Mouse (Mus musculus): ENCODE results near the gene Ccdc106.
"Not testable (repeated sequence)": the region's sequence is repeated elsewhere in the genome, so short reads cannot be mapped to it uniquely, and the experiment has no call there.

Gene Ccdc106

DNA sequence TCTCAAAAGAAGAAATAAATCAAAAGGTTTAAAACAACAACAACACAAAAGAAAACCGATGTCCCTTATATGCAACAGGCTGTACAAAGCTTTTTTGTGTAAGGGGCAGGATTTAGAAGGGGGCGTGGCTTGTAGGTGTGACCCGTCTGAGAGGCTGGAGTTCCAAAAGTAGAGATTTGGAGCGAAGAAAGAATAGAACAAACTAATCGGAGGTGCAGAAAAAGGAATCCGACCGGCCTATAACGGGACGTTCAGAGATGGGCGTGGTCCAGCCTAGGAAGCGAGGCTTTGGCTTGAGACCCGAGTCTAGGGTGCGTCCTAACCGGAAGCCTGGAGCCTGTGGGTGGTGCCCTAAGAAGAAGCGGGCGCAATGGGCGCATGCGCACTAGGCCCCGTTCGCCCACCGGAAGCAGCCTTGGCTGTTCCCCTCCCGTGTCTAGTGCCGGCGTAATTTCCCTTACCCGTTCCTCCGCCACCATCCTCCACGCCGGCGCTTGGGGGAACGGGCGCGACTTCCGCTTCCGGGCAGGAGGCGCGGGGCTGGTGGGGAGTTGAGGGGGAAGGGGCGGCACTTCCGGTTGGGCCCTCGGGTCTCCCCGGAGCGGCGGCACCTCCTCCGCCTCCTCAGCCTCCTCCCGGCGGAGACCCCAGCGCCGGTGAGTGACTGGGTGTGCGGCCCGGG lies at the start of gene Ccdc106, which contains the start of gene Zfp865:
Gene Ccdc106, plus strand, starts transcription at position 554 of the 682 bp plus-strand sequence.
Gene Zfp865, plus strand, starts transcription at position 377 of the 682 bp plus-strand sequence.
- DNase-seq, result peak; percentile 99

- no peak for DNase-seq
Measured at GRCm38 (mm10) chr7:4971068-4971467, 49.3 kb upstream of the Ccdc106 start, which contains the start of gene Sbk3. Sbk3 (minus strand) TSS chr7:4971168.

DNA sequence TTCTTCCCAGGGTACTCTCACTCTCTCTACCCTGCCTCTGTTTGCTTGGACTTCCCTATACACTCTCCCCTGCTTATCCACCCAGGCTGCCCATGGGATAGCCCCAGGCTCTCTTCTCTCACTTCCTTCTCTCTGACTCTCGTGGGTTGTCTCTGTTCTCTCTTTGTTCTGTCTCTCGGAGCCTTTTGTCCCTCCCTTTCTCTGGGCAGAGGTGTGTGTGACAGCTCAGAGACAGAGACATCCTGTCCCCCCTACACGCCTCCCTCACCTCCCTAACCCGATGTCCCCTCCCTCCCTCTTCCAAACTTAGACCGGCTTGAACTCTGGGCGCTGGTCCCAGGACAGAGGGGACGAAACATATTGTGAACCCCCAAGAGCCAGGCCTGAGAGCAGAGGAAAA lies 48.6 kb upstream of the Ccdc106 start:
- no peak for DNase-seq

DNA sequence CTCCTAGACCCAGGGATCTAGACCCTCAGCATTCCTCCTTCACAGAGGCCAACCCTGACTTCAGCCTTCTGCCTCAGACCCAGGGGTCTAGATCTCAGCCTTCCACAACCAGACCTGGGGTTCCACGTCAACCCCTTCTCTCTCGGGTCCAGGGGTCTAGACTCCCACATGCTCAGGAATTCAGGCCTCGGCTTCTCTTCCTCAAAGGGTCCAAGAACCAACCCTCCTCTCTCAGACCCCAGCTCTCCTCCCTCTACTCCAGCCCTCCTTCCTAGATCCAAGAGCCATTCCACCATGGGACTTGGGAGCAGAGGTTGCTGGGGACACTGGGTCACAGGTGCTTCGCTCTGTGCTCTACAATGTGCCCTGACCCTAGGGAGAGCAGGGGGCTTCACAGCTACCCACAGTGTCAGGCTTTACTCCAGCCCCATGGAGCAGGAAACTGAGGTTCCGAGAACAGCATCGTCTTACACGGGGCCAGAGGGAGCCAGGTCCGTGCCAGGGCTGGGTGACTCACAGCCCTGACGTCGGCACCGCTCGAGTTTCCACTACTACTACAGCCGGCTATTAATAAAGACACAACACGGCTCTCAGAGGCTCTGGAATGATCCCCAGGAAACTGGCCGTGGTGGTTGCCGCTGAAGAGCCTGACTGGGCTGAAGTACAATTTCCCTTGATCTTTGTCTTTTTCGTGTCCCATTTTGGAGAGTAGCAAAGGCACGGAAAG lies 47.9 kb upstream of the Ccdc106 start:
- peak; percentile 9 for DNase-seq

DNA sequence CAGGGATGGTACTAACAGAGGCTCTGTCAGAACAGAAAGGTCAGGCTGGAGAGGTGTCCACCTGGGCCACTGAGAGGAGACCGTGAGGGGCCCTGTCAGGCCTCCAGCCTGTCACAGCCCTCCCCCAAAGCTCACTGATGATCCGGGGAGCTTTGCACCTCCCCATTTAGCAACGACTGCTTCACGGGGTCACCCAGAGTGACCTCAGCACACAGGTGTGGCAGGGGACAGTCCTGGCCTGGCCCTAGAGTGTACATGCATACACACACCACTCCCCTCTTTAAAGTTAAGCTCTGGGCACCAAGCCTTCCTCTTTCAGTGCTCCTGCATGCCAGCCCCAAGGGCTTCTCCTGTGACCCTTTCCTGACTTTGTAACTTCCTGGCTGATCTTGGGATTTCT lies 44.9 kb upstream of the Ccdc106 start:
- no peak for DNase-seq

DNA sequence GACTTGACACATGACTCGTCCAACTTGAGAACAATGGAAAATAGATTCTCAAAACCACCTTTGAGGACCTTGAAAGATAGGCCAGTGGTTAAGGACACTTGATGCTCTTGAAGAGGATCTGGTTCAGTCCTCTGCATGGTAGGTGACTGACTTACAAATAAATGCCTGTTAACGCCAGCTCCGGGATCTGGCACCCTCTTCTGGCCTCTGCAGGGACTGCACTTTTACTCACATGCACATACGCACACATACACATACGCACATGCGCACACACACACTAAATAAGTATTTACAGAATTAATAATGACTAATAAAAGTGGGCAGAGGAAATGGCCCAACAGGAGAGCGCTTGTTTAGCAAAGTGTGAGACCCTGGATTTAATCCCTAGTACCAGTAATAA lies 43.5 kb upstream of the Ccdc106 start:
- no peak for DNase-seq

DNA sequence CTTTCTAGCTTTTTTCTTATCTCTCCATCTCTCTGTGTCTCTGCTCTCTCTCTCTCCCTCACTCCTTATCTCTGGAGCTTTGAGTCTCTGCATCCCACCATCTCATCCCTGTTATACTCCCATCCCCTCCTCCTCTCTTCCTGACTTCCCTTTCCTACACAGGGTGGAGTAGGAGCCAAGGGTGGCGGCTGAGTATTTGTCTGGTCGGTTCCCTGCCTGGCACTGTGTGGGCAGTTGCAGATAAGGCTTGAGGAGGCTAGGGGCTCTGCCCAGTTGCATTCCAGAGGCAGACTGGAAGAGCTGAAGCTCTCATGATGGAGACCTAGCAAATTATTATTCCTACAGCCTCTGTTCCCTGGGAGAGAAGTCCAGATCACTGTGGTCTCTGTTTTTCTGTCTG lies 32.1 kb upstream of the Ccdc106 start:
- no peak for DNase-seq

DNA sequence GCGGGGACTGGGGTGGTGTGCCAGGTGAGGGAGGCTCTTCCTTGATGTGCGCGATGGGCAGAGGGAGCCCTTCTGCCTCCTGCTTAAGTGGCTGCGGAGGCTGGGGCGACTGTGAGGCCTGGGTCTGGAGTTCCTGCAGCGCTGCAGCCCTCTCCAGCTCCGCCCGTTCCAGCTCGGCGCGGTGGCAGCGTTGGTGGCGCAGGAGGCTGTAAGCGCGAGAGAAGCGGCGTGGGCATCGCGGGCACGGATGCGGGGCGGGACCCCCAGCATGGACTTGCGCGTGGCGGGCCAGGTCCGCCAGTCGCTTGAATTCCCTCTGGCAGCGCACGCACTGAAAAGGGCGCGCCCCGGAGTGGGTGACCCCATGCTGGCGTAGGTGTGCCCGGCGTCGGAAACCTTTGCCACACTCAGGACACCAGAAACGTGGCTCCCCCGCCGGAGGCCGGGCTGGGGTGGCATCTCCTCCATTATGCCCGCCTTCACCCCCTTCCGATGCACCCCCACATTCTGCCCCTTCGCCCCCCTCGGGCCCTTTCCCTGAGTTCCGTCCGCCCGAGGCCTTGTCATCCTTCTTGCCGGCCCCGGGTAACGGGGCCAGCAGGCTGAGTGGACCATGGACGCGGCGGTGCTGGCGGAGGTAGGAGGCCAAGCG lies 26.9 kb upstream of the Ccdc106 start:
- no peak for DNase-seq

DNA sequence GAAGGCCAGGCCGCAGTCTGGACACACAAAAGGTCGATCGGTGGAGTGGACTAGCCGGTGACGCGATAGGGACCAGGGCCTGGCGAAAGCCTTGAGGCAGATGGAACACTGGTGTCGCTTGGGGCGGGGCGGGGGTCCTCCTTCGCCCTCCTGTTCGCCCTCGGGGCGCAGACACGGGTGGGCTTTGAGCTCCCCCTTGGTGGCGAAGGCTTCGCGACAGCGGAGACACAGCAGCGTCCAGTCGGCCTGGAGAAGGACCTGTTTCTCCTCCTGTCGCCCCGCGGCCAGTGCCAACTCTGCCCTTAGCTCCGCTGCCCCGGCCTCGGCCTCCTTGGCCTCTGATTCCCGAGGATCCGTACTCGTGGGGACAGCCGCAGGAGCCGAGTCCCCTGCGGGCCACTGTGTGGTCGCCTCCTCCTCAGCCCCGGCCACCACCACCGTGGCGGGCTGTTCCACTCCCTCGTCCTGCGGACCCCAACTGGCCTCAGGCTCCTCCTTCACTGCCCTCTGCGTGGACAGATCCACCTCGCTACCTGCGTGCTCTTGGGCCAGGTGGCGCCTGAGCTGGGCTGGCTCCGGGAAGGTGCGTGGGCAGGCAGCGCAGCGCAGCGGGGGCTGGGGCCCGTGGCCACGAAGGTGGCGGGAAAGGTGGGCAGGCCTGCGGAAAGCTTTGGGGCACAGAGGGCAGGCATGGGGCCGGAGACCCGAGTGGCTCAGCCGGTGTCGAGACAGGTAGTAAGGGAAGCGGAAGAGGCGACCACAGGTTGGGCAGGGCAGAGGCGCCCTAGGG lies 26.2 kb upstream of the Ccdc106 start:
- no peak for DNase-seq

DNA sequence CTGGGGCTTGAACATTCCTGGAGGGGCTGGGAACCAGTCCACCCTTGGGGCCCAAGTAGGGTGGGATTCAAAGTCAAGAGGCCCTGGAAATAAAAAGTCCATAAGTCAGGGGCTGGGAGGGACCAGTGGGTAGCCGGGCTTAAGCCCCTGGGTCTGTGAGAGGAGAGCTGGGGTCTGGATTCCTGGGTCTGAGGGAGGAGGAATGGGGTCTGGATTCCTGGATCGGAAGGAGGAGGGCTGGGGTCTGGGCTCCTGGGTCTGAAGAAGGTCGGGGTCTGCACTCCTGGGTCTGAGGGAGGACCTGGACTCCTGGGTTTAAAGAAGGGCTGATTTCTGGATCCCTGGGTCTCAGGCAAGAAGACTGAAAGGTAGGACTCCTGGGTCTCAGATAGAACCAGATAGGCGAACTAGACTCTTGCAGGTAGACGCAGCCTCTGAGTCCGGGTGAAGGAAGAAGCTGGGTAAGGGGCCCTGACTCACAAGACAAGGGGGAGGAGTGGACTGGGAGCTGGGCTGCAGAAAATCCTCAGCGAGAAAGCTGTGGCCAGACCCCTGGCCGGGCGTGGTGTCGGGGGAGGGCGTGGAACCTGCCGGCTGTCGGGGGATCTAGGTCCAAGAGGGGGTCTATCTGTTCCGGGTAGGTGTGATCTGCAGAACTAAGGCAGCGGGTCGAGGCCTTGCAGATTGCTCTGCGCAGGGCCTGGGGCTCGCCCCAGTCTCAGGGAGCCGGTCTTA lies 24.9 kb upstream of the Ccdc106 start:
- no peak for DNase-seq

GRCm38 (mm10) chr7:4996003-4996895 lies 24.1 kb upstream of the Ccdc106 start, which contains the start of gene Zfp579:
Zfp579 (minus strand) TSS chr7:4996158.
- DNase-seq, result peak; percentile 90

DNA sequence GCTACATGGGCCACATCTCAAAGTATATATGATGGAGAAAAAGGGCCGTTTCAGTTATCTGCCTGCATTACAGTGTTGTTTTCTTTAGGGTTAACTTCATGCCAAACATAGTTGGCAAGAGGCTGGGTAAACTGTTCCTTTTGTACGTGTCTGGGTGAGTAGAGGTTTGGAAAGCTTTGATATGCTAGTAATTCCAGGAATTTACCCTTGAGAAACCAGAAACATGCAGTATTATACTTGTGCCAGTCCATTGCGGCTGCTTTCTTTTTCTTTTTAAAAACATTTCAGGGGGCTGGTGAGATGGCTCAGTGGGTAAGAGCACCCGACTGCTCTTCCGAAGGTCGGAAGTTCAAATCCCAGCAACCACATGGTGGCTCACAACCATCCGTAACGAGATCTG lies 23.4 kb upstream of the Ccdc106 start:
- no peak for DNase-seq

GRCm38 (mm10) chr7:4999876-5000275 lies 20.5 kb upstream of the Ccdc106 start:
- no peak for DNase-seq

DNA sequence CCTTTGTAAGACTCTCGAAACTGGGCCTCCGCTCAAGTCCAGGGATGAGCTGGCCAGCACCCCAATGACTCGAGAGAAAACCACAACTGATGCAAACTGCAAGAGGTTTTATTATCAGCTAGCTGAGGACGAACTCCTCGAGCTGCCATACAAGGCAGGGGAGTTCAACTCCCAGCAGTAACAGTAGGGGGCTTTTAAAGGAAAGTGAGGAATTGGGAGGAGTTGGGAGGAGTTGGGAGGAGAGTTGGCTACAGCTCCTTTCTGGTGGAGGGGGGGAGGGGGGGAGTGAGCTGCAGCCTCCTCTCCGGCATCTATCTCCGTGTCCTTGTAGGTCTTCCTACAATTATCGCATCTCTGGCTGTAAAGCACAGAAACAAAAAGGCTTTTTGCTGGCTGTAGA lies 17.5 kb upstream of the Ccdc106 start:
- DNase-seq, result not testable (repeated sequence)

- DNase-seq, result no peak
Measured at GRCm38 (mm10) chr7:5008229-5008628, 12.1 kb upstream of the Ccdc106 start.

GRCm38 (mm10) chr7:5012681-5013513 lies 7.5 kb upstream of the Ccdc106 start:
- no peak for DNase-seq

DNA sequence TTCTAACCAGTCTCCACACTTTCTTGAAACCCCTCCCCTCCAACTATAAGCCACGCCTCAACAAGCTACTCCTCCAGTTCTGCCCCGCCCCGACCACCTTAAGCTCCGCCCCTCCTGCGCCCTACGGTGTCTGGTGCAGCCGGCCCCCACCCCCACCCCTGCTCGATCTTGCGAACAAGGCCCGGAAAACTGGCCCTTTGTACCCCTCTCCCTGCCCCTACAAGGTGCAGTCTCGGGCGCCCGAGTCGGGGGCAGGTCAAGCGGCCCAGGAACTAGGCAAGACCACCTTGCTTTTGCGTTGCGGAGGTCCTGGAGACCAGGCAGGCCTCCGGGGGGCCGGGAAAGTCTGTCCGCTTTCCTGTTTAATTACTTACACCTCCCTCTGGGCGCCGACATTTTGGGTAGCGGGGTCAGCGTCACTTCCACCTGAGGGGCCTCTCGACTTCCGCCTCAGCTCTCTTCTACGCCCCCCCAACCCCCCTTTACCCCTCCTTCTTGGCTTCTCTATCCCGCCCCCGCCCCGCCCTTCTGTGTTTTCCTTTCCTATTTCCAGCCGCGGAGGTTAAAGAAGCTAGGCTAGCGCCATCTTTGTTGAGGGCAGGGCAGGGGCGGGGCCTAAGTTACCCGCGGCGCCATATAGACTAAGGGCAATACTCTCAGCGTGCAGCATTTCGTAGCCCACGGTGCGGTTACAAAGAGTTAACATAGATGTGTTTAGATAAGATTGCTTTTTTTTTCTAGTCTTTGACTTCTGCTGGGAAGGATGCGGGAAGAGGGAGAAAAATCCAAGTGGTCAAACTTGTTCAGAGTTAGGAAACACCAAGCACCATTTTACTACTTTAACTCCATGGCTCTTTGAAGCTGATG lies 5.9 kb upstream of the Ccdc106 start, which contains the start of the genes Zfp524 and Fiz1:
Gene Zfp524, plus strand, starts transcription at position 165 of the 867 bp plus-strand sequence.
Gene Fiz1, minus strand, starts transcription at position 447 of the 867 bp plus-strand sequence.
- peak; percentile 97 for DNase-seq

DNA sequence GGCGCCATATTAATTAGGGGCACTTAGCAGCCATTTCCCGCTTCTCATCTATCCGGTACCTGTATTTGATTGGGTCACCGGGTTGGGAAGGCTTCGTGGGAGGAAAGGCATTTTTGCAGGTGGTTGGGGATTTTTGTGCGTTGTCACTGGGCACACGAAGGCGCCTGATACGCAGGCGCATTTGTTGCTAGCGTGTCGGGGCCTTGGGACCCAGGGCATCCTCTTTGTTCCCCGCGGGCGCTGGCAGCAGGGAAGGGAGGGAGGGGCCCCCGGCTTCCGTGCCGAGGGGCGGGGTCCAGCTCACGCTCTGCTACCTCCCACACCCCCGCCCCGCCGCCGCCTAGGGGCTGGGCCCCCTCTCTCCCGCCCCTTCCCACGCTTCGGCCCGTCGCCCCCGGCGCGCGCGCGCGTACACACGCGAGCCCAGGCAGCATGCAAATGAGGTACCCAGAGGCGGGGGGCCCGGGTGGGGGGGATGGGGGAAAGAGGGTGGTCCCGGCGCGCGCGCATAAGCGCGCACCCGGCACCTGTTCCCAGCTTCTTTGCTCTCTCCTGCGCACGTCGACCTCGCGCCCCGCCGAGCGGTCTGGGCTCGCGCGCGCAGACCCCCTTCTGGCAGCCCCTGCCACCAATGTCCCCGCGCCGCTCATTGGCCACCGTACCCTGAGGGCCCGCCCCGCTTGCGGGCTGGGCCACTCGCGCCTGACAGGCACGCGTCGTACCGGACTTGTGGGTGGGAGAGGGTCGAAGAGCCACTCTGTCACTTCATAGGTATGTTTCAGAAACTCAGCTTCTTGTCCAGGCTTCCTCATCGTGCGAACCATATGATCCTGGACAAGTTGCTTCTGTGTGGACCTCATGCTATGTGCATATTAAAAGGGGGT lies 5.0 kb upstream of the Ccdc106 start, which contains the start of gene Gm44973:
Gene Gm44973, plus strand, starts transcription at position 379 of the 884 bp plus-strand sequence.
- DNase-seq, result peak; percentile 95

All from layer of hippocampus, adult 9-11 months (tissue).